ENCODE assay signal across 8 mouse cellular contexts in genomic region chr6:90463890-90464421, GRCm38 (mm10). TPM values are rescaled to one million over a fixed set of nuclear protein-coding genes. Genes with fewer than 3 reads are reported as not detected.
DNase-seq lines count a peak whose midpoint lies in the region; ATAC-seq lines count a peak whose summit lies in the region.

No protein-coding gene starts in this region.

- peak overlapping the region; percentile 65 for H3K4me3 ChIP-seq in forebrain, embryonic 16.5 days (replicated peaks; ENCODE audit: low read length)
- peak overlapping the region; percentile 56 for H3K4me3 ChIP-seq in liver, embryonic 12.5 days
- H3K4me3 ChIP-seq in stomach, embryonic 14.5 days (ENCODE audit: low read depth, low read length): peak overlapping the region; percentile 59; the same call in 1 of the 2 replicates

- 0 out of 2 replicates have a peak overlapping the region, but pooled peaks have one; percentile 26 for H3K27ac ChIP-seq in forebrain, embryonic 16.5 days (ENCODE audit: low read length)
- H3K27ac ChIP-seq in liver, embryonic 12.5 days: peak overlapping the region; percentile 67; the same call in 1 of the 2 replicates
- peak overlapping the region; percentile 15; the same call in 1 of the 2 replicates for H3K27ac ChIP-seq in stomach, embryonic 14.5 days (ENCODE audit: low read length)

- H3K36me3 ChIP-seq in forebrain, embryonic 16.5 days (ENCODE audit: control insufficient read depth, insufficient read depth): no peaks in the 10 kb centered on the region
- H3K36me3 ChIP-seq in liver, embryonic 12.5 days: no peaks in the 10 kb centered on the region
- H3K36me3 ChIP-seq in stomach, embryonic 14.5 days (ENCODE audit: control insufficient read depth, insufficient read depth, low read length): no peaks in the 10 kb centered on the region

- no peaks in the 10 kb centered on the region for H3K9me3 ChIP-seq in forebrain, embryonic 16.5 days (ENCODE audit: control insufficient read depth, low read length)
- H3K9me3 ChIP-seq in liver, embryonic 12.5 days (replicated peaks): no peaks in the 10 kb centered on the region
- H3K9me3 ChIP-seq in stomach, embryonic 14.5 days (ENCODE audit: control insufficient read depth, low read depth, low read length): no peaks in the 10 kb centered on the region

- peaks cover 19% of the 10 kb centered on the region for H3K4me1 ChIP-seq in forebrain, embryonic 16.5 days (replicated peaks; ENCODE audit: control insufficient read depth, insufficient read depth, low read length)
- peaks cover 7% of the 10 kb centered on the region; the same call in 1 of the 2 replicates for H3K4me1 ChIP-seq in liver, embryonic 12.5 days
- H3K4me1 ChIP-seq in stomach, embryonic 14.5 days (ENCODE audit: control insufficient read depth, insufficient read depth, low read length): peaks cover 13% of the 10 kb centered on the region; the same call in 1 of the 2 replicates

- ATAC-seq in forebrain, embryonic 16.5 days: peak; percentile 21
- ATAC-seq in liver, embryonic 12.5 days: no peak; the same call in 1 of the 2 replicates
- no peak for ATAC-seq in stomach, embryonic 14.5 days (ENCODE audit: insufficient number of reproducible peaks, insufficient read depth, low FRiP score, low read depth)
- no peak for ATAC-seq in megakaryocyte-erythroid progenitor cell, adult 5-6 weeks (replicated peaks; ENCODE audit: low FRiP score, low TSS enrichment, poor library complexity, severe bottlenecking)

- peak overlapping the region; percentile 100 for H3K4me2 ChIP-seq in forebrain, embryonic 16.5 days (ENCODE audit: low read length)
- H3K4me2 ChIP-seq in liver, embryonic 12.5 days: peak overlapping the region; percentile 73
- H3K4me2 ChIP-seq in stomach, embryonic 14.5 days (replicated peaks; ENCODE audit: low read depth, low read length): peak overlapping the region; percentile 100

- peak overlapping the region; percentile 67; the same call in 1 of the 2 replicates for H3K9ac ChIP-seq in forebrain, embryonic 16.5 days (replicated peaks; ENCODE audit: low read depth, low read length)
- H3K9ac ChIP-seq in liver, embryonic 12.5 days: no peak overlapping the region
- 0 out of 2 replicates have a peak overlapping the region, but pooled peaks have one; percentile 6 for H3K9ac ChIP-seq in stomach, embryonic 14.5 days (replicated peaks; ENCODE audit: low read depth, low read length)

- WGBS in forebrain, embryonic 16.5 days: 24% methylated on average over 7 of the region's 7 CpGs
- 35% methylated on average over 7 of the region's 7 CpGs for WGBS in liver, embryonic 12.5 days (ENCODE audit: insufficient replicate concordance)
- 32% methylated on average over 7 of the region's 7 CpGs for WGBS in stomach, embryonic 14.5 days

- peaks cover 12% of the 10 kb centered on the region for H3K27me3 ChIP-seq in forebrain, embryonic 16.5 days (replicated peaks; ENCODE audit: control insufficient read depth, insufficient read depth, low read length)
- peaks cover 63% of the 10 kb centered on the region for H3K27me3 ChIP-seq in liver, embryonic 12.5 days (replicated peaks)
- peaks cover 14% of the 10 kb centered on the region; the same call in 1 of the 2 replicates for H3K27me3 ChIP-seq in stomach, embryonic 14.5 days (ENCODE audit: control insufficient read depth, insufficient read depth, low read length)

- DNase-seq in lung, adult 18-20 months: peak; percentile 19 to 38
- DNase-seq in lung, postnatal 14 days: no peak
- DNase-seq in frontal cortex, postnatal 14 days (ENCODE audit: low spot score in 2 of 2): no peak
- DNase-seq in embryo, embryonic 9.5 days (ENCODE audit: extremely low spot score): no peak

RNA-seq across cellular contexts. Expression of gene Klf15, which starts 1.6 kb away (rescaled TPM):
- polyA plus RNA-seq in forebrain, embryonic 16.5 days (2015; fragmentation: Nextera tagmentation; extraction: Ambion mirVana): 11.6 and 14.3 TPM in 2 replicates
- polyA plus RNA-seq in liver, embryonic 12.5 days (2016; fragmentation: Nextera tagmentation; extraction: Ambion mirVana): 8.6 and 10.3 TPM in 2 replicates
- 3.8 and 4.8 TPM in 2 replicates for polyA plus RNA-seq in stomach, embryonic 14.5 days (2014; fragmentation: Nextera tagmentation; extraction: Ambion mirVana)
- total RNA-seq in megakaryocyte-erythroid progenitor cell, adult 5-6 weeks (2014; fragmentation: Nextera tagmentation): not detected in 2 replicates
- total RNA-seq in megakaryocyte-erythroid progenitor cell, adult 5-6 weeks (2017): not detected in 2 replicates

RNA-seq across cellular contexts. Expression of gene Aldh1l1, which starts 22.3 kb away (rescaled TPM):
- 33.3 and 38.0 TPM in 2 replicates for polyA plus RNA-seq in forebrain, embryonic 16.5 days (2015; fragmentation: Nextera tagmentation; extraction: Ambion mirVana)
- polyA plus RNA-seq in liver, embryonic 12.5 days (2016; fragmentation: Nextera tagmentation; extraction: Ambion mirVana): 8.0 and 11.6 TPM in 2 replicates
- polyA plus RNA-seq in stomach, embryonic 14.5 days (2014; fragmentation: Nextera tagmentation; extraction: Ambion mirVana): 2.5 and 4.3 TPM in 2 replicates
- total RNA-seq in megakaryocyte-erythroid progenitor cell, adult 5-6 weeks (2014; fragmentation: Nextera tagmentation): 3.2 and 4.1 TPM in 2 replicates
- 4.3 and 5.3 TPM in 2 replicates for total RNA-seq in megakaryocyte-erythroid progenitor cell, adult 5-6 weeks (2017)

RNA-seq across cellular contexts. Expression of gene Cfap100, which starts 35.4 kb away (rescaled TPM):
- 4.4 and 5.4 TPM in 2 replicates for polyA plus RNA-seq in forebrain, embryonic 16.5 days (2015; fragmentation: Nextera tagmentation; extraction: Ambion mirVana)
- not detected in 2 replicates for polyA plus RNA-seq in liver, embryonic 12.5 days (2016; fragmentation: Nextera tagmentation; extraction: Ambion mirVana)
- 0.61 and 0.71 TPM in 2 replicates for polyA plus RNA-seq in stomach, embryonic 14.5 days (2014; fragmentation: Nextera tagmentation; extraction: Ambion mirVana)
- total RNA-seq in megakaryocyte-erythroid progenitor cell, adult 5-6 weeks (2014; fragmentation: Nextera tagmentation): not detected in 2 replicates
- not detected in 2 replicates for total RNA-seq in megakaryocyte-erythroid progenitor cell, adult 5-6 weeks (2017)

Comparison
In these comparisons a context has a peak if more than half of its experiments do, and no peak if none do; other contexts are left out.
1. DNase-seq: peak in lung, adult 18-20 months (2 of 2); none in lung, postnatal 14 days (single experiment), frontal cortex, postnatal 14 days (0 of 2) and embryo, embryonic 9.5 days (single experiment).
2. H3K27ac ChIP-seq: peak in every context shown above with its lines; median percentile 67 in liver, embryonic 12.5 days; 26 in forebrain, embryonic 16.5 days; 15 in stomach, embryonic 14.5 days.
3. Peak in every context shown above with its lines, with median percentiles within 50 percentile points of each other: H3K4me2 ChIP-seq and H3K4me3 ChIP-seq.